Mouse (Mus musculus) layer of hippocampus, adult 18-20 months (tissue): ENCODE data around the gene Mog. TPM values are rescaled to one million over a fixed set of nuclear protein-coding genes. Genes with fewer than 3 reads are reported as not detected.
A peak's percentile ranks its signal among the peaks of the same experiment; 100 is the strongest.
"Not testable (repeated sequence)": the region's sequence is repeated elsewhere in the genome, so short reads cannot be mapped to it uniquely, and the experiment has no call there.

Source experiments
- DNase-seq, 2 experiments: peaks; one replicate each; pipeline ENCODE4 v3.0.0; 2022; ENCODE audit warnings: low spot score in 2 of 2
- total RNA-seq, 2 experiments: library from RNA; stranded (reverse); gene quantifications; 2 replicates each; pipeline ENCODE4 v1.2.3; 2021

Mog gene
- total RNA-seq, 2 experiments from 2014 or later = 35.8 to 43.1 TPM

DNA sequence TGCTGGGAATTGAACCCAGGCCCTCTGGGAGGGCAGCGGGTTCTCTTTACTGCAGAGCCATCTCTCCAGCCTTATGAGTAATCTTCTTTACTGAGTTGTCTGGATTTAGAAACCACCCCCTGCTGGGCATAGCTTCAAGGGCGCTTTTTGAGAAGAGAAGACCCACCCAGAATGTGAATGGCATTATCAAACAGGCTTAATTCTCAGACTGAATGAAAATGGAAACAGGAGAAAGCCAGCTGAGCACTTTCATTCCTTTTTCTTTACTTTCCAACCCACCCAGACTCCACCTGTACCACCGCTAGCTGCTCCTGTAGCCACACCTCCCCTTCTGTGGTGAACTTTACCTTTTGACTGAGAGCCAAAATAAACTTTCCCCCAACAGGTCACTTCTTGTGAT lies 27.8 kb downstream of the Mog start:
- DNase-seq = no peak

- DNase-seq = no peak
Observed at GRCm38 (mm10) chr17:36994528-36994927, 28.7 kb downstream of the Mog start.

- DNase-seq = no peak
Observed at GRCm38 (mm10) chr17:36993770-36994325, 29.4 kb downstream of the Mog start.

DNA sequence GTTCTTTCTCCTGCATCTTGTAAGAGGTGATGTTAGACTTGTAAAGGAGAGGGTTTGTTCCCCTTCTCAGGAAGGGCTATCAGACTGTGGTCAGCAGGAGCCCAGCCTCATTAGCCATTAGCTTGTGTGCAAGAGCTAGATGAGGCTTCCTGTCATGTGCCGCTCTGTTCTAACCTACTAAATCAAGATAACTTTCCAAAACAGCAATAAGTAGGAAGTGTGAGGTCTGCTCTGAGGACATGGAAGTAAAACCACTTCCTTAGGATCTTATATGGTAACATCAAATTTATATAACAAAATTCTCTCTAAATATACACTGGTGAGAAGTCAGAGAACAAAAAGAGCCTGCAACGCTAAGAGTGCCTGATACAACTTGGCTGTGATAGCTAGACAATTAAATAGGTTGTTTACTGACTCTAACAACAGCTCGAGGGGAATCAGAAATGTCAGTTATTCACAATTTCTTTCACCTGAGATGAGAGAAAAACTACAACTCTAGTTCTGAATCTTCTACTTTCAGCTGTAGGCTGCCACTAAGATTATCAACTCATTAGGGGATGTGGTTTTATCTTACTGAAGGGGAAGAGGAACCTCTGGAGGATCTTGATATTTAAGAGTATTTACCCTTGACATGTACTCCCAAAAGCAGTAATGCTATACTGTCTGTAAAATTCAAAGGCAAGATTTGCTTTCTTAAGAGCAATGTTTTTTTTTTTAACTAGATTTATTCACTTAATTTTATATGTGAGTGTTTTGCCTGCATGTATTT lies 30.7 kb downstream of the Mog start:
- no peak for DNase-seq

- not testable (repeated sequence) for DNase-seq
Observed at GRCm38 (mm10) chr17:36990630-36991029, 32.6 kb downstream of the Mog start.

GRCm38 (mm10) chr17:36989437-36989836 lies 33.8 kb downstream of the Mog start, which contains the start of gene H2-M5:
TSS of gene H2-M5 (minus strand) at chr17:36989537.
- no peak for DNase-seq

GRCm38 (mm10) chr17:36988475-36988874 lies 34.7 kb downstream of the Mog start:
- no peak for DNase-seq

GRCm38 (mm10) chr17:36982253-36983155 lies 40.7 kb downstream of the Mog start:
- no peak for DNase-seq

GRCm38 (mm10) chr17:36981845-36982244 lies 41.4 kb downstream of the Mog start:
- DNase-seq = no peak

GRCm38 (mm10) chr17:36981221-36981813 lies 41.9 kb downstream of the Mog start, which contains the start of gene 2410137M14Rik:
TSS of gene 2410137M14Rik (minus strand) at chr17:36981237.
- DNase-seq = peak; percentile 15 to 38

GRCm38 (mm10) chr17:36973271-36973787 lies 49.9 kb downstream of the Mog start:
- no peak for DNase-seq

DNA sequence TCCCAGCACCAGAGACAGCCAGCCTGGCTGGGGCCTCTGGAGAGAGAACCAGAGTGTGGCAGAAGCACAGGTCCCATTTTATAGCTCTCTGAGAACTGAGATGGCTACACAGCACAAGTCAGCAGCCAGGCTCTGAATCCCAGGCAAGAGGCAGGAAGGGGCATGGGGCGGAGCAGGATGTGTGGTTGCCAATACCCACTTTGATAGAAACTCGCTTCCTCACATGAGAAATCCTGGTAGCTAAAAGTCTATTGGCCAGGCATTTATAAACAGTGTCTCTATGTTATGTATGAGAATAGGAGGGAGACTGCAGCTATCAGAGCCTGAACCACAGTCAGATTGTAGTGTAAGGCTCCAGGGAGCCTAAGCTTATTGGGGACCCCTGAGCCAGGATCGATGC lies 50.4 kb downstream of the Mog start:
- no peak for DNase-seq

- DNase-seq = no peak
Observed at GRCm38 (mm10) chr17:36971172-36971850, 51.9 kb downstream of the Mog start.

GRCm38 (mm10) chr17:36970316-36970890 lies 52.8 kb downstream of the Mog start:
- DNase-seq = no peak

GRCm38 (mm10) chr17:36966875-36967274 lies 56.3 kb downstream of the Mog start:
- DNase-seq = no peak

DNA sequence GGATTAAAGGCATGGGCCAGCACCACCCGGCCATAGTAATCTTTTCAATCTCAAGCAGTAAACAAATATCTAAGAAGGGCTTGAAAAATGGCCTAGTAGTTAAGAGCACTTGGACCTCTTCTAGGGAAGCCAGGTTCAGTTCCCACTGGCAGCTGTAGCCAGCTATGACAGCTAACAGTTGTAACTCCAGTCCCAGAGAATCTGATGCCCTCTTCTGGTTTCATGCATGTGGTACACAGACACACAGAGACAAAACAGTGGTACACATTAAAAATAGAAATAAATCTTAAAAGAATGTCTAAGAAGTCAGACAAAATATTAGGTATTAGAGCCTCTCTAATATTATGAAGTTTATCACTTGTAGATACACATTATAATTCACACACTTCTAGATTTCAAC lies 62.1 kb downstream of the Mog start:
- no peak for DNase-seq
